Mouse (Mus musculus) inflammation-experienced regulatory T-cells (primary cell): ENCODE measurements around the gene Evl. TPM values are rescaled to one million over a fixed set of nuclear protein-coding genes. Genes with fewer than 3 reads are reported as not detected.

Source experiments
- polyA plus RNA-seq, 2 experiments: library from polyadenylated mRNA; unstranded; fragments of 100-300 nt; shearing (Covaris generic); gene quantifications; one replicate each; pipeline ENCODE4 v1.2.1; 2017

The Evl gene
- polyA plus RNA-seq: 100 to 1,000 TPM; 390 to 528 TPM

DNA sequence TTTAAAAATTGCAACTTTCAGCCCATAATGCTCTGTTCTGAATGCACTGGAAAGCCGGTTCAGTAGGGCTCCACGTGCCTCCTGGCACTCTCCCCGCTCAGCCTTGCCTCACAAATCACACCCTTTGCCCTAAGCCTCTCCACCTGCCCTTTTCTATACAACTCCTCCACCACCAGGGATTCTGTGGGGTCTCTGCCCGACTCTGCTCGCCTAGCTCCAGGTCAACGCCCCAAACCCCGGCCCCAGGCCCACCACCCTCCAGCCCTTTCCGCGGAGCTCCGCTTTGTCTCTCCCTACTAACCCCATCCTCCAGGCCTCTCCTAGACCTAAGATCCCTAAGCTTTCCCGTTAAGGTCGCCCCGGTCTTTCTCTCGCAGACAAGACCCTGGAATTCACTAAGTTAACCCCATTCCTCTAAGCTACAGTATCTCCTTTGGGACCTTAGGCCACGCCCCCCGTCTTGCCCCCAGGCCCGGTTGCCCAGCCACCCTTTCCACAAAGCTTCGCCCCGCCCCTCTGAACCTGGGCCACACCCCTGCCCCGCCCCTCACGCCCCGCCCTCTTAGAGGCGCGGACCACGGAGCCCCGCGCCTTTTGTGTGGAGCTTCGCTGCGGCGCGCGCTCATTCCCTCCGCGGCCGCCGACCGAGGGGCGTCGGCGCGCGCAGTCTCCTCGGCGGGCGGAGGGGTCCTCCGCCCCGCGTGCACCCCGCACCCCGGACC is at the start of gene Evl:
Gene Evl (plus strand): TSS at position 601 of the 722 bp plus-strand sequence.

DNA sequence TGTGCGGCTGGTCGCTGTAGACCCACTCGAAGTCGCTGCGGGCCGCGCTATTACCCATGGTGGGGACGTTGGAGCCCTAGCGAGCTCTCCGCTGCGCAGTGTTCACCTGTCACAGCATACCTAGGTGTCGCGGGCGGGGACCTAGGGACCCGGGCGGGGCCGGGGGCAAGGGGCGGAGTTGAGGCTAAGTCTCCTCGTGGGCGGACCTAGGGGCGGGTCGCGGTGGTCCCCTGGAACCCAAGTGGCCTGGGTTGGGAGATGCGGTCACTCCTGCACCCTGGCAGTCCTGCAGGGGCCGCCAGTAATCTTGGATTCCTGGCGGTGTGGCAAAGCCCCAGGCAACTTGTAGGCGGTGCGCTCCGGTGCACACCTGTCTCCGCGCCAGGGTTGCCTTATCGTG is 147.7 kb downstream of the Evl start, which contains the start of gene Degs2:
Gene Degs2 (minus strand): TSS at position 131 of the 400 bp plus-strand sequence.

Other genes starting within 250 kb of the Evl start
- gene Hhipl1, start 248.4 kb upstream of the Evl start, polyA plus RNA-seq: under 1 TPM in 1 of 2 experiments, not detected in 1; 0.60 TPM
- 1 to 10 TPM in 1 of 2 experiments, not detected in 1; 3.3 TPM for gene Cyp46a1, start 220.3 kb upstream of the Evl start, polyA plus RNA-seq
- 1 to 10 TPM; 1.0 to 1.7 TPM for gene Eml1, start 183.8 kb upstream of the Evl start, polyA plus RNA-seq
- 1 to 10 TPM; 3.5 to 7.0 TPM for gene Degs2, start 147.6 kb downstream of the Evl start, polyA plus RNA-seq
- gene Yy1, start 238.3 kb downstream of the Evl start, polyA plus RNA-seq: 10 to 100 TPM; 12.1 to 14.8 TPM